Mouse (Mus musculus): Measurements from ENCODE around the gene Dennd1a. TPM values are rescaled to one million over a fixed set of nuclear protein-coding genes. Genes with fewer than 3 reads are reported as not detected.
A peak's percentile ranks its signal among the peaks of the same experiment; 100 is the strongest.

The Dennd1a gene
- polyA plus RNA-seq, 1 experiment from 2014 or later = 11.5 TPM

DNA sequence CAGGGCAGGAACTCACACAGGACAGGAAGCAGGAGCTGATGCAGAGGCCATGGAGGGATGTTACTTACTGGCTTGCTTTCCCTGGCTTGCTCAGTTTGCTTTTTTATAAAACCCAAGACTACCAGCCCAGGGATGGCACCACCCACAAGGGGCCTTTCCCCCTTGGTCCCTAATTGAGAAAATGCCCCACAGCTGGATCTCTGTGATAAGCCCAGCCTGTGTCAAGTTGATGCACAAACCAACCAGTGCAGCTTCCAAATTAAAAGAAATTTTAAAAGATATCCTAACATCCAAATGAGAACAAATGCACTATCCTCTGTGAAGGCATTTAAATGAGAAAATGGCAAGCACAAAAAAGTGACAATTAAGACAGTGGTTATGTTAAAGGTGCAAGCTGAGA, 95.6 kb downstream of the Dennd1a start:
- no peak for DNase-seq
- no peak for ATAC-seq (ENCODE audit: insufficient read depth)
- Histone ChIP-seq H3K27ac (ENCODE audit: low read depth) (no peak overlapping the region), H3K4me1 (ENCODE audit: insufficient read depth) (no peaks in the 10 kb centered on the region), H3K27me3 (ENCODE audit: insufficient read depth, low read length) (no peaks in the 10 kb centered on the region), H3K9ac (no peak overlapping the region), H3K36me3 (ENCODE audit: insufficient read depth) (no peaks in the 10 kb centered on the region), H3K4me3 (ENCODE audit: low read depth, low read length) (no peak overlapping the region), H3K9me3 (ENCODE audit: low read depth, low read length) (no peaks in the 10 kb centered on the region), H3K4me2 (no peak overlapping the region)
- no peak for TF ChIP-seq CTCF (IDR thresholded peaks at IDR 0.05; ENCODE audit: low read depth)

- peak; percentile 22; the same call in 1 of the 2 replicates for TF ChIP-seq CTCF (IDR thresholded peaks at IDR 0.05; ENCODE audit: low read depth)
- Histone ChIP-seq H3K27ac (ENCODE audit: low read depth) (no peak overlapping the region), H3K4me3 (ENCODE audit: low read depth, low read length) (no peak overlapping the region), H3K4me1 (ENCODE audit: insufficient read depth) (no peaks in the 10 kb centered on the region), H3K9me3 (ENCODE audit: low read depth, low read length) (no peaks in the 10 kb centered on the region), H3K36me3 (ENCODE audit: insufficient read depth) (no peaks in the 10 kb centered on the region), H3K27me3 (ENCODE audit: insufficient read depth, low read length) (no peaks in the 10 kb centered on the region), H3K9ac (no peak overlapping the region), H3K4me2 (no peak overlapping the region)
- no peak for DNase-seq
- WGBS = 63% methylated on average over 2 of the region's 2 CpGs
- ATAC-seq (ENCODE audit: insufficient read depth) = no peak
These were observed 100.8 kb downstream of the Dennd1a start for GRCm38 (mm10) chr2:38186438-38186837.

- no peak for TF ChIP-seq CTCF (IDR thresholded peaks at IDR 0.05; ENCODE audit: low read depth)
- Histone ChIP-seq H3K4me2 (no peak overlapping the region), H3K27ac (ENCODE audit: low read depth) (no peak overlapping the region), H3K4me3 (ENCODE audit: low read depth, low read length) (no peak overlapping the region), H3K4me1 (ENCODE audit: insufficient read depth) (no peaks in the 10 kb centered on the region), H3K27me3 (ENCODE audit: insufficient read depth, low read length) (no peaks in the 10 kb centered on the region), H3K36me3 (ENCODE audit: insufficient read depth) (no peaks in the 10 kb centered on the region), H3K9ac (no peak overlapping the region), H3K9me3 (ENCODE audit: low read depth, low read length) (no peaks in the 10 kb centered on the region)
- WGBS = 71% methylated on average over 3 of the region's 3 CpGs
- DNase-seq = no peak
- ATAC-seq (ENCODE audit: insufficient read depth) = no peak
These were observed 102.2 kb downstream of the Dennd1a start for GRCm38 (mm10) chr2:38184977-38185376.

DNA sequence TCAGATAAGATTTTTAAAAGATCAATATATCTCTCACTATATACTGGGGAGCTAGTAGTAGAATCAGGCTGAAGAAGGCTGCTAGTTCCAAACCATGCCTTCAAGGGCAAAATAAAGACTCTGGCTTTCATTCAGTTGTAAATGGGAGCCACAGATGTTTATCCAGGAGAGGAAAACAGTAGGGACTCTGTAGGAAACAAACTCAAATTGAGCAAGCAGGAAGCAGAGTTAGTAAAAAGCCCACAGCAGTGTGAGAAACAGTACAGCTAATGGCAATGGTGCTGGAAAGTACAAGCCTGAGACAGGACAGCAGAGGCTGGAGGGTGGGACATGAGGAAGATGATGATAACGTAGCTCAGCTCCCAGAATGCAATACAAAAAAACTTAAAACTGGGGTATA, 103.3 kb downstream of the Dennd1a start:
- Histone ChIP-seq H3K4me2 (no peak overlapping the region), H3K9me3 (ENCODE audit: low read depth, low read length) (no peaks in the 10 kb centered on the region), H3K9ac (no peak overlapping the region), H3K27ac (ENCODE audit: low read depth) (no peak overlapping the region), H3K27me3 (ENCODE audit: insufficient read depth, low read length) (no peaks in the 10 kb centered on the region), H3K4me1 (ENCODE audit: insufficient read depth) (no peaks in the 10 kb centered on the region), H3K4me3 (ENCODE audit: low read depth, low read length) (no peak overlapping the region), H3K36me3 (ENCODE audit: insufficient read depth) (no peaks in the 10 kb centered on the region)
- ATAC-seq (ENCODE audit: insufficient read depth) (no peak), DNase-seq (no peak)
- no peak for TF ChIP-seq CTCF (IDR thresholded peaks at IDR 0.05; ENCODE audit: low read depth)
- 78% methylated on average over 1 of the region's 1 CpGs for WGBS

DNA sequence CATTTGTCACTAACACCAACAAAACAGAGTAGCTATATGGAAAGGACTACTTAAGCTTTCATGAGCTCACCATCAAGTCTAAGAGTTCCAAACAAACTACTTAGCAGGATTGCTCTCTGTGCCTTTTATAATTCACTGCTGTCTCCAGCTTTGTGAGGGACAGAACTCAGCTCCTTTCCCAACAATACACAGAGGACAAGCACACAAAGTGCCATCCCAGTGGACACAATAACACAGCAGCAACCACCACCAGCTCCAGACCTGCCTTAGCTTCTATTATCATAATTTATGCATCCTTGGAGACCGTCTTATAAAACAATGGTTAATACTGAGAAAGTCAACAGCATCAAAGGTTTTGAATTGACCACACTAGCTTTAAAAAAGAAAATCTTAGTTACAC, 104.9 kb downstream of the Dennd1a start:
- H3K9ac ChIP-seq = no peak overlapping the region
- H3K36me3 ChIP-seq (ENCODE audit: insufficient read depth) = no peaks in the 10 kb centered on the region
- WGBS = 79% methylated on average over 1 of the region's 1 CpGs
- no peak overlapping the region for H3K4me3 ChIP-seq (ENCODE audit: low read depth, low read length)
- ATAC-seq (ENCODE audit: insufficient read depth) (no peak), DNase-seq (no peak)
- no peak for TF ChIP-seq CTCF (IDR thresholded peaks at IDR 0.05; ENCODE audit: low read depth)
- no peak overlapping the region for H3K27ac ChIP-seq (ENCODE audit: low read depth)
- no peak overlapping the region for H3K4me2 ChIP-seq
- H3K27me3 ChIP-seq (ENCODE audit: insufficient read depth, low read length) = no peaks in the 10 kb centered on the region
- no peaks in the 10 kb centered on the region for H3K4me1 ChIP-seq (ENCODE audit: insufficient read depth)
- no peaks in the 10 kb centered on the region for H3K9me3 ChIP-seq (ENCODE audit: low read depth, low read length)

DNA sequence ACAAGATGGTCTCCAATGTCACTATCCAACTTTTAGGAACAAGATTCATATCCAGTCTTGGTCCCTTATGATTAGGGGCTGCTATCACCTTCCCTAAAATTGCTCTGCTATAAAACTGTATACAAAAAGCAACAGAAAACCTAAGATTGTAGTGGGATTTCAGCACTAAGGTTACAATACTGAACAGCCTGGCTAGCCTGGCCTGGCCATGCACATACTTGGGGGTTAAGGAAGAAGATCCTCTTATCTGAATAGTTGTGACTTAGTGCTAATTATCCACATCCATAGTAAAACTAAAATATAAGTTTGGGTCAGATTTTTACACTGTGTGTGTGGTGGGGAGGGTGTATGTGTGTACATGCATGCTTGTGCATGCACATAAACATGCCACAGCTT, 109.6 kb downstream of the Dennd1a start:
- Histone ChIP-seq H3K9ac (no peak overlapping the region), H3K4me3 (ENCODE audit: low read depth, low read length) (no peak overlapping the region), H3K27ac (ENCODE audit: low read depth) (no peak overlapping the region), H3K27me3 (ENCODE audit: insufficient read depth, low read length) (no peaks in the 10 kb centered on the region), H3K4me2 (no peak overlapping the region), H3K9me3 (ENCODE audit: low read depth, low read length) (no peaks in the 10 kb centered on the region), H3K36me3 (ENCODE audit: insufficient read depth) (no peaks in the 10 kb centered on the region), H3K4me1 (ENCODE audit: insufficient read depth) (no peaks in the 10 kb centered on the region)
- no peak for TF ChIP-seq CTCF (IDR thresholded peaks at IDR 0.05; ENCODE audit: low read depth)
- no peak for ATAC-seq (ENCODE audit: insufficient read depth)
- no peak for DNase-seq

DNA sequence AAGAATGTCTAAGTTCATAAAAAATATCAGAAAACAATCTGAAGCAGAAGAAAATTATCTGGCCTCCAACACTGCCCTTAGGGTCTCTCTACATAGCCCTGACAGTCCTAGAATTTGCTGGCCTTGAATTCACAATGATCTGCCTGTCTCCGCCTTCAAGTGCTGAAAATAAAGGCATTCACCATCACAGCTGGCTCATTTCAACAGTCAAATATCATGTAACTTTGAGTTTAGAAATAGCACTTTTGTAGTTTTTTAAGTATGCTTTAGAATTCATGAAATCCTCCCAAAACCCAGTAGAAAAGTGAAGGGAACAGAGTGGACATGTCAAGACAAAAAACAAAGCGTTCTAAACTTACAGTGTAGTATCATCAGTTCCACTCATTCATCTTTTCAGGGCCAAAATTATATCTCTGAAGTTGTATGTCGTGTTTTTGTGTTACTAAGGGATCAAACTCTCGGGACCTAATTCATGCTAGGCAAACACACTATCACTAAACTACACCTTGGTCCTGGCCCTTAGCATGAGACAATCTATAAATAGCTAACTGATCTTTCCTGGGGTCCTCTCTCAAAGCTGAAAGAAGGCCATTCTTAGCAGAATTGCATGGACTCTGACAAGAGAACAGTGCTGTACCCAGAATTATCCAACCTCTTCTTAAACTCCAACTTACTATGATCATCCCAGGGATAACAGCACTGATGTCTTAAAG, 110.2 kb downstream of the Dennd1a start:
- Histone ChIP-seq H3K27ac (ENCODE audit: low read depth) (no peak overlapping the region), H3K36me3 (ENCODE audit: insufficient read depth) (no peaks in the 10 kb centered on the region), H3K4me1 (ENCODE audit: insufficient read depth) (no peaks in the 10 kb centered on the region), H3K9me3 (ENCODE audit: low read depth, low read length) (no peaks in the 10 kb centered on the region), H3K27me3 (ENCODE audit: insufficient read depth, low read length) (no peaks in the 10 kb centered on the region), H3K4me2 (no peak overlapping the region), H3K4me3 (ENCODE audit: low read depth, low read length) (no peak overlapping the region), H3K9ac (no peak overlapping the region)
- ATAC-seq (ENCODE audit: insufficient read depth) (no peak; the same call in 1 of the 2 replicates), DNase-seq (peak; percentile 75)
- 44% methylated on average over 4 of the region's 4 CpGs for WGBS
- no peak for TF ChIP-seq CTCF (IDR thresholded peaks at IDR 0.05; ENCODE audit: low read depth)

GRCm38 (mm10) chr2:38175276-38175675, 111.9 kb downstream of the Dennd1a start:
- Histone ChIP-seq H3K27me3 (ENCODE audit: insufficient read depth, low read length) (no peaks in the 10 kb centered on the region), H3K4me2 (no peak overlapping the region), H3K36me3 (ENCODE audit: insufficient read depth) (no peaks in the 10 kb centered on the region), H3K9me3 (ENCODE audit: low read depth, low read length) (no peaks in the 10 kb centered on the region), H3K27ac (ENCODE audit: low read depth) (no peak overlapping the region), H3K4me1 (ENCODE audit: insufficient read depth) (no peaks in the 10 kb centered on the region), H3K4me3 (ENCODE audit: low read depth, low read length) (no peak overlapping the region), H3K9ac (no peak overlapping the region)
- ATAC-seq (ENCODE audit: insufficient read depth) (no peak), DNase-seq (no peak)
- TF ChIP-seq CTCF (IDR thresholded peaks at IDR 0.05; ENCODE audit: low read depth) = no peak
